Mouse (Mus musculus) forebrain, embryonic 14.5 days (tissue): ENCODE data around the gene Celf2. TPM values are rescaled to one million over a fixed set of nuclear protein-coding genes. Genes with fewer than 3 reads are reported as not detected.

Experiments
- ATAC-seq: fragments of 200-750 bp; cut with Nextera tagmentation; 2 replicates; pipeline ENCODE4 v1.8.0; 2017; ENCODE audit warnings: mild to moderate bottlenecking, moderate library complexity
- DNase-seq: peaks from one replicate; pipeline ENCODE4 v3.0.0-alpha.2; 2015; ENCODE audit warnings: low spot score
- H3K27ac ChIP-seq: fragments of 300-500 bp; sonication (generic); 2 replicates; pipeline ENCODE4 v1.5.1; 2014; ENCODE audit warnings: low read depth, mild to moderate bottlenecking, control low read depth, low read length, moderate library complexity
- H3K27me3 ChIP-seq: fragments of 300-500 bp; sonication (generic); replicated peaks from 2 replicates; pipeline ENCODE4 v1.6.1; 2014; ENCODE audit warnings: low read length, control low read depth, mixed read lengths; ENCODE audit not compliant: control insufficient read depth, insufficient read depth
- H3K36me3 ChIP-seq: fragments of 300-500 bp; sonication (generic); 2 replicates; pipeline ENCODE4 v1.6.1; 2014; ENCODE audit warnings: low read length, control low read depth; ENCODE audit not compliant: control insufficient read depth, insufficient read depth
- H3K4me1 ChIP-seq: fragments of 300-500 bp; sonication (generic); 2 replicates; pipeline ENCODE4 v1.6.1; 2014; ENCODE audit warnings: antibody characterized with exemption, low read length, control low read depth; ENCODE audit not compliant: control insufficient read depth, insufficient read depth
- H3K4me2 ChIP-seq: fragments of 300-500 bp; sonication (generic); 2 replicates; pipeline ENCODE4 v1.6.1; 2014; ENCODE audit warnings: mild to moderate bottlenecking, control low read depth, low read length
- H3K4me3 ChIP-seq: fragments of 300-500 bp; sonication (generic); 2 replicates; pipeline ENCODE4 v1.5.1; 2014; ENCODE audit warnings: low read depth, low read length, control low read depth
- H3K9ac ChIP-seq: fragments of 300-500 bp; sonication (generic); 2 replicates; pipeline ENCODE4 v1.6.1; 2014; ENCODE audit warnings: mild to moderate bottlenecking, low read length, control low read depth, moderate library complexity
- H3K9me3 ChIP-seq: fragments of 300-500 bp; sonication (generic); replicated peaks from 2 replicates; pipeline ENCODE4 v1.6.1; 2016; ENCODE audit warnings: low read length, control low read depth, mixed read lengths; ENCODE audit not compliant: control insufficient read depth
- WGBS: fragments of 180-500 bp; shearing (Covaris S2); extraction: QIAGEN DNeasy Blood & Tissue Kit; methylation state at CpG from one replicate; pipeline ENCODE4 v1.1.7; 2014; 5-methylcytosine and 5-hydroxymethylcytosine counted together
- polyA plus RNA-seq: library from polyadenylated mRNA; unstranded; fragments of >200 nt; fragmentation: Nextera tagmentation; extraction: Ambion mirVana; gene quantifications from 2 replicates; pipeline ENCODE4 v1.2.1, GENCODE M21; 2014

Gene Celf2
- polyA plus RNA-seq, 1 experiment from 2014 or later: 198 TPM

DNA sequence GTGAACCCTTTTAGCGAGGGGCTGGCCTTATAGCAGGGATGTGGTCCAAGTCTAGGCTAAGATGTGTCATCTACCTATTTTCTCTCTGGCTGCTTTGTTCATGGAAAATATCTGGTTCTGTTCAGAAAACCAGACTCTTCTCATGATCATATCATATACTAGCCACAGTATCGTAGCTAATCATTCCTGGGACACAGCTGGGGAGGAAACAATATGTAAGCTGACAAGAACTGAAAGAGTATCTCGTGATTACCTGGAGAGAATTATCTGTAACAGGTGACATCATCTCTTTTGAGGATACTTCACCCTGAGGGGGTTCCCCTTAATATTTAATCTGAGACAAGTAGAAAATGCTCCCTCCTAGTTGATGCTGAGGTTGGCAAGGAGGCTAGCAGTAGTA lies 951.6 kb downstream of the Celf2 start:
- Histone ChIP-seq H3K4me1 (no peaks in the 10 kb centered on the region), H3K4me3 (no peak overlapping the region), H3K9me3 (no peaks in the 10 kb centered on the region), H3K27ac (no peak overlapping the region), H3K4me2 (no peak overlapping the region), H3K27me3 (no peaks in the 10 kb centered on the region), H3K9ac (no peak overlapping the region), H3K36me3 (peaks cover 51% of the 10 kb centered on the region)
- ATAC-seq: no peak
- WGBS: 82% methylated on average over 3 of the region's 3 CpGs
- no peak for DNase-seq

DNA sequence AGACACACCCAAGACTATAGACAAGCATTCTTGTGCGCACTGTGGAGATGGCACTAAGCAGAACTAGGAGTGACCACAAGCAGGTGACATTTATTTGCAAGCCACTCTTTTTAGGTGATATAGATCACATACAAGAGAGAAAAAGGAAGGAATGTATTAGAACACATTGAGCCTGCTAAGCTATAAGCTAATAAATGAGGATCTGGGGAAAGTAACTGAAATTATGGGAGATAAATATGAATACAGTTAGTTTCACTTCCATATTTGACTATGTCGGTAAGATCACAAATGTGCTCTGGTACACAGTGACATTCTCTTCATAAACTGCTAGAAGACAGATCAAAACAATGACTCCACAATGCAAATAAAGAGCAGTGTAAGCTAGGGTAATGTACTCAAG lies 952.5 kb downstream of the Celf2 start:
- H3K4me3 ChIP-seq: no peak overlapping the region
- WGBS: 93% methylated on average over 2 of the region's 2 CpGs

DNA sequence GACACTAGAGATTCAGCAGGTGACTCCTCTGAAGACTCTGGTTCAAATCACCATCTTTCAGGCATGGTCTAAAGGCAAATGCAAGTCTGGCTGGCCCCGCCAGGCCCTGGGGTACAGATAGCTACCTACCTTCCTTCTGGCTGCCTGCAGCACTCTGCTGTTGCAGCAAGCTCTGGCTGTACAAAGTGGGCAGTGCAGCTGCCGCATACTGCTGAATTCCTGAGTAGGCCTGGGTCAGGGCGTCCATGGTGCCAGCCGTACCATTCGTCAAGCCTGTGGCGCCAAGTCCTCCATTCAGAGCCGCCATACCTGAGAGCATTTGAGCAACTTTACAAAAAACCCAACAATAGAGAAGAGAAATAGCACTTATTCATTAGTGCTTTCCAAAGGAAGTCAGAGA lies 955.7 kb downstream of the Celf2 start:
- DNase-seq (no peak), ATAC-seq (no peak)
- H3K27ac ChIP-seq: no peak overlapping the region
- no peak overlapping the region for H3K9ac ChIP-seq
- no peaks in the 10 kb centered on the region for H3K9me3 ChIP-seq
- no peaks in the 10 kb centered on the region for H3K27me3 ChIP-seq
- no peak overlapping the region for H3K4me2 ChIP-seq
- H3K4me3 ChIP-seq: no peak overlapping the region
- no peaks in the 10 kb centered on the region for H3K4me1 ChIP-seq
- 88% methylated on average over 7 of the region's 7 CpGs for WGBS
- peaks cover 68% of the 10 kb centered on the region for H3K36me3 ChIP-seq

More for the DNA sequence above, 952.5 kb downstream of the Celf2 start:
- H3K36me3 ChIP-seq: peaks cover 56% of the 10 kb centered on the region
- no peak for DNase-seq
- H3K9me3 ChIP-seq: no peaks in the 10 kb centered on the region
- ATAC-seq: no peak
- H3K9ac ChIP-seq: no peak overlapping the region
- H3K27me3 ChIP-seq: no peaks in the 10 kb centered on the region
- H3K4me1 ChIP-seq: no peaks in the 10 kb centered on the region
- H3K4me2 ChIP-seq: no peak overlapping the region
- no peak overlapping the region for H3K27ac ChIP-seq

DNA sequence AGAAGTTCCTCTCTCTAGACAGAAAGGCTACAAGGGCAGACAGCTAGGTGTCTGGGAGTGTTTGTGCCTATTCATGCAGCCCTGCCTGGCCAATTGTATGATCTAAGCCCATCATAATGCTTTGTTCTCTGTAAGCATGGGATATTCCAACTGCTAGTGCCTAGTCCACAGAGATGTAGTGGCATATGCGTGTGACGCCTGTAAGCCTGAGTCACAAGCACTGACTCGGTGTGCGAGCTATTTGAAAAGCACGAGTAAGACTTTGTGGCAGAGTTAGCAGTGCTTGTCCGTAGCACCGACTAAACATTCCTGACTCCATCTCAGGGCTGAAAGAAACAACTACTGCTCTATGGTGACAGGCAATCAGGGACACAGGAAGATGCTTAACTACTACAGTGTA lies 960.1 kb downstream of the Celf2 start:
- no peaks in the 10 kb centered on the region for H3K9me3 ChIP-seq
- H3K27me3 ChIP-seq: no peaks in the 10 kb centered on the region
- H3K4me1 ChIP-seq: peaks cover 10% of the 10 kb centered on the region
- no peak for DNase-seq
- WGBS: 89% methylated on average over 7 of the region's 7 CpGs
- peak overlapping the region; percentile 7; the same call in 1 of the 2 replicates for H3K27ac ChIP-seq
- no peak for ATAC-seq
- H3K4me3 ChIP-seq: no peak overlapping the region
- no peak overlapping the region for H3K9ac ChIP-seq
- H3K36me3 ChIP-seq: peaks cover 73% of the 10 kb centered on the region
- H3K4me2 ChIP-seq: no peak overlapping the region

DNA sequence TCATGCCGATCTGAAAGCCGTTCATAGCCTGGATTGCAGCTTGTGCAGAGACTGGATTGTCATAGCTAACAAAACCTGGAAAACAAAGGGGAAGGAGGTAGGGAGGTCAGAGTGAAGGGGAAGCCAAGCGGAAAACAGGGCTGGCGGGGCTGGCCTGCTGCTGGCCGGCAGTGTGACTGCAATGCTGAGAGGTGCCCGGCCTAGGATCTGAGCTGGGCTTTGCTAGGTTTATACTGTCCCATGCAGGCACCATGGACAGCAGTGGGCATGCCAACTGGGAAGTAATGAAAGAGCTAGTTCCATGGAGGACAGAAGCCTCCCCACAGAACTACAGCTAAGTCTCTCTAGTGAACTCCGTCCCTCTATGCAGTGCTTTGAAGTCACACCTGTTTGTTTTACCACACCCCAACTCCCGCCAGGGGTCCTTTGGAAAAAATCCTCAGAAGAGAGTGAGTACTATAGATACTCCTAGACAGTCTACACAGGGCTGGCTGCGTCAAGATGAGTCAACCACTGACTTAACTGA lies 962.2 kb downstream of the Celf2 start:
- DNase-seq (peak; percentile 46), ATAC-seq (peak; percentile 72)
- Histone ChIP-seq H3K9me3 (no peaks in the 10 kb centered on the region), H3K4me1 (peaks cover 10% of the 10 kb centered on the region), H3K27ac (peak overlapping the region; percentile 78), H3K4me3 (no peak overlapping the region), H3K9ac (peak overlapping the region; percentile 35), H3K27me3 (no peaks in the 10 kb centered on the region), H3K4me2 (no peak overlapping the region), H3K36me3 (peaks cover 62% of the 10 kb centered on the region)
- WGBS: 14% methylated on average over 9 of the region's 9 CpGs

DNA sequence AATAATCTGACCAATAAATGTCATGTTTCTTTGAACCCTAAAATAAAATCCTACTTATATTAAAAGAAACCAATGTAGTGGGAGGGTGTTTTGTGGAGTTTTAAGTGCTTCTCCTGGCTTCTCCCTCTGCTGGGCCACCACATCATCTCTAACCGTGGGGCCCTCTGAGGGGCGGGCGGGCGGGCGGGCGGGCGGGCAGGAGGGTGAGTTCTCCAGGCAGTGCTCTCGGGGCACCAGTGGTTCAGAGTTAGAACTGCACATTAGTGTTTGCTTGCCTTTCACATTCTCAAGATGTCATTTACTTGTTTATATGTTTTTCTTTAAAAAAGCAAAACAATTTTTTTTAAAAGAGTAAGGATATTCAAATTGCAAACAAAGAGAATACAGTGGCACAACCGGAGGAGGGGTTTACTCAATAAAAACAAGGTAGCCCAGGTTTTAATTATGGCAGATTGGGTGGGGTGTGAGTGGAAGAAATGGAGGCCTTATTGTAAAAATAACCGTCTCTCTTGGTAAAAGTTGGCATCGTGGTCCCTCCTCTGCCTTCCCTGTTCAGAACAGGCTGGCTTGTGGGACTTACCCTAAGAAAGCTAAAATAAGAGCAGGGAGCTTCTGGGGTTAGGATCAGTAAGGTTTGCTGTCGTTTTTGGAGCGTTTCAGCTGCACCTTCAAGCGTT lies 962.8 kb downstream of the Celf2 start:
- Histone ChIP-seq H3K4me2 (no peak overlapping the region), H3K9me3 (no peaks in the 10 kb centered on the region), H3K4me1 (peaks cover 10% of the 10 kb centered on the region), H3K36me3 (peaks cover 62% of the 10 kb centered on the region), H3K27ac (peak overlapping the region; percentile 78), H3K27me3 (no peaks in the 10 kb centered on the region), H3K9ac (peak overlapping the region; percentile 35), H3K4me3 (no peak overlapping the region)
- DNase-seq (peak; percentile 32), ATAC-seq (peak; percentile 72)
- WGBS: 10% methylated on average over 14 of the region's 14 CpGs

DNA sequence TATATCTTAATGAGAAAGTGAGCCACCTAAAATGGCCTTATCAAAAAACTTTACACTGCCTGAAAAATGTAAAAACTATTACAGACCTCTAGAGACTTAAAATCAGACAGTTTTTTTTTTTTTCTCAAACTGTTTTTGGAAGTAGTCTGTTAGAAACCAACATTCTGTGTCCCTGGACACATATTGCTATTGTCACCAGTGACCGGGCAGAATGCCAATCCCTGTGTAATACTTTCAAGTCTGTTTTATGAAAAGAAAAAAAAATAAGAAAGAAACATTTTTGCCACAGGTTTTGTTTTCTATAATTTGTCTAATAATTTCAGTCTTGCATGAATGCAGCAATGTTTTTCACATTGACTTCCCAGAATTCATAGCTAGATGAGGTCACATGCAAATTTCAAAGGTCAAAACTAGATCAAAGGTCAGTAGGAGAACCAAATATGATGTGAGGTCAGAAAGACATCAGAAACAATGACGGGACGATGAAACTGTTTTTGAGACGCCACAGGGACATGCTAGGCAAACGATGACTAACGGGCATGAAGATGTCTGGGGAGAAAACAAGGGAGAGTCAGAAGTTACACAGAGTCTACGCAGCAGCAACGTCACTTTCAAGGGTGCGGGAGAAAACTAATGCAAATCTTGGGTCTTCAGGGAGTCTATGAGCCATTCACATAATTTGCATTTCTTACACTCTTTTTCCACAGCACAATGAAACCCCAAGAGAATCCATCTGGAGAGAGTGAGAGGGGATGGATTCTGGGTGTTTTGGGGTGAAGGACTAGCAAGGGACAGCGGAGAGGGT lies 964.0 kb downstream of the Celf2 start:
- H3K4me3 ChIP-seq: no peak overlapping the region
- H3K4me1 ChIP-seq: peaks cover 10% of the 10 kb centered on the region
- H3K9me3 ChIP-seq: no peaks in the 10 kb centered on the region
- H3K27ac ChIP-seq: peak overlapping the region; percentile 30; the same call in 1 of the 2 replicates
- H3K36me3 ChIP-seq: peaks cover 61% of the 10 kb centered on the region
- ATAC-seq (peak; percentile 13; the same call in 1 of the 2 replicates), DNase-seq (peak; percentile 57)
- H3K9ac ChIP-seq: no peak overlapping the region
- H3K27me3 ChIP-seq: no peaks in the 10 kb centered on the region
- WGBS: 64% methylated on average over 10 of the region's 10 CpGs
- H3K4me2 ChIP-seq: no peak overlapping the region

DNA sequence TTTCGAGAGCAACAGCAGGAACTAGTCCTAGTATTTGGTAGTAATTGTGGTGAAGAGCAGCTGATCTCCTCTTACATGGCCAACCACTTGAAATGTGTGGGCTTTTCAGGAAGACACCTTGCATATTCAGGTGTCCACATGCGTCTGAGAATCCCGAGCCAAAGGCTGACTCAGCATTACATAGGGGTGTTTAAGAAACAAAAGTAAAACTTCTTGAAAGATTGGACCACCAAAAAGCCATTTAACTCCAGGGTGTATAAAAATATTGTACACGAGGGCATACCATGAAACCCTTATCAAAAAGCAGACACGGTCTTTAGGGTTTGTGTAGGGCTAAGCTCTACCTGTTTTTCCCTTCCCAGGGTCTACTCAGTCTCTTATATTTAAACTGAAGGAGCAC lies 965.7 kb downstream of the Celf2 start:
- H3K27ac ChIP-seq: no peak overlapping the region
- no peak overlapping the region for H3K4me2 ChIP-seq
- no peak overlapping the region for H3K9ac ChIP-seq
- H3K4me3 ChIP-seq: no peak overlapping the region
- H3K36me3 ChIP-seq: peaks cover 48% of the 10 kb centered on the region
- WGBS: 91% methylated on average over 5 of the region's 5 CpGs
- H3K9me3 ChIP-seq: no peaks in the 10 kb centered on the region
- ATAC-seq: no peak
- no peaks in the 10 kb centered on the region for H3K27me3 ChIP-seq
- H3K4me1 ChIP-seq: peaks cover 10% of the 10 kb centered on the region
- DNase-seq: no peak
